In genomic region chr5:127319096-127319779, GRCm38 (mm10) we compare ENCODE assay signal across 12 mouse cellular contexts.
DNase-seq lines count a peak whose midpoint lies in the region; ATAC-seq and TF ChIP-seq lines count a peak whose summit lies in the region.
"Had no signal": no experiment of that assay in that cellular context is flagged by ENCODE, and none has a peak within 500 bp of the region (broad histone marks: within the 10 kb centered on the region; RNA-seq: fewer than 3 reads in every experiment).

No protein-coding gene starts in this region.

- WGBS in heart, embryonic 10.5 days, result 30% methylated on average over 12 of the region's 12 CpGs
- 11% methylated on average over 12 of the region's 12 CpGs for WGBS in embryonic facial prominence, embryonic 11.5 days
- WGBS in limb, embryonic 15.5 days, result 16% methylated on average over 12 of the region's 12 CpGs

- peaks cover 42% of the 10 kb centered on the region for H3K4me1 ChIP-seq in heart, embryonic 10.5 days
- H3K4me1 ChIP-seq in embryonic facial prominence, embryonic 11.5 days (ENCODE audit: control insufficient read depth, insufficient read depth, low read length), result peaks cover 14% of the 10 kb centered on the region
- peaks cover 46% of the 10 kb centered on the region for H3K4me1 ChIP-seq in limb, embryonic 15.5 days

- H3K27ac ChIP-seq in heart, embryonic 10.5 days, result peak overlapping the region; percentile 74
- peak overlapping the region; percentile 82 for H3K27ac ChIP-seq in embryonic facial prominence, embryonic 11.5 days (replicated peaks; ENCODE audit: low read depth, low read length)
- H3K27ac ChIP-seq in limb, embryonic 15.5 days, result peak overlapping the region; percentile 67
- no peak overlapping the region for H3K27ac ChIP-seq in gastrocnemius, adult 2 months
- H3K27ac ChIP-seq: hindbrain, postnatal 0 days had no signal

- peak overlapping the region; percentile 5 for H3K4me2 ChIP-seq in embryonic facial prominence, embryonic 11.5 days (ENCODE audit: low read depth, low read length)
- no peak overlapping the region for H3K4me2 ChIP-seq in limb, embryonic 15.5 days

- H3K36me3 ChIP-seq in heart, embryonic 10.5 days, result no peaks in the 10 kb centered on the region
- no peaks in the 10 kb centered on the region for H3K36me3 ChIP-seq in embryonic facial prominence, embryonic 11.5 days (replicated peaks; ENCODE audit: control insufficient read depth, insufficient read depth, low read depth, low read length)
- H3K36me3 ChIP-seq in limb, embryonic 15.5 days, result no peaks in the 10 kb centered on the region

- H3K27me3 ChIP-seq in heart, embryonic 10.5 days (ENCODE audit: insufficient read depth, poor library complexity, severe bottlenecking), result no peaks in the 10 kb centered on the region
- H3K27me3 ChIP-seq in embryonic facial prominence, embryonic 11.5 days (ENCODE audit: control insufficient read depth, insufficient read depth, low read length), result no peaks in the 10 kb centered on the region
- no peaks in the 10 kb centered on the region for H3K27me3 ChIP-seq in limb, embryonic 15.5 days
- H3K27me3 ChIP-seq: Patski had no signal

- DNase-seq in heart, embryonic 10.5 days (ENCODE audit: low spot score), result peak; percentile 74
- DNase-seq in heart, postnatal 10 days, result no peak
- DNase-seq in adrenal gland, postnatal 14 days, result peak; percentile 44
- DNase-seq in embryonic facial prominence, embryonic 11.5 days (ENCODE audit: low spot score), result peak; percentile 91
- no peak for DNase-seq in cerebellum, postnatal 14 days
- no peak for DNase-seq in gastrocnemius, adult 2 months
- no peak for DNase-seq in c-Kit-positive CD71-positive TER-119-positive erythroid progenitor cells, embryonic 14.5 days (ENCODE audit: low spot score)
- DNase-seq: gastrocnemius, postnatal 14 days; kidney, postnatal 10 days had no signal

- H3K9ac ChIP-seq in embryonic facial prominence, embryonic 11.5 days (replicated peaks; ENCODE audit: low read length), result no peak overlapping the region
- H3K9ac ChIP-seq in limb, embryonic 15.5 days, result no peak overlapping the region

- TF ChIP-seq CTCF in gastrocnemius, adult 2 months (IDR thresholded peaks at IDR 0.05), result no peak

- H3K9me3 ChIP-seq in heart, embryonic 10.5 days, result no peaks in the 10 kb centered on the region
- no peaks in the 10 kb centered on the region for H3K9me3 ChIP-seq in embryonic facial prominence, embryonic 11.5 days (replicated peaks; ENCODE audit: control insufficient read depth, low read length)
- H3K9me3 ChIP-seq in limb, embryonic 15.5 days, result no peaks in the 10 kb centered on the region

- peak; percentile 79 for ATAC-seq in embryonic facial prominence, embryonic 11.5 days (replicated peaks; ENCODE audit: insufficient number of reproducible peaks, low FRiP score, low TSS enrichment, low read depth)
- 0 out of 2 replicates have a peak, but pooled peaks have one; percentile 28 for ATAC-seq in limb, embryonic 15.5 days (ENCODE audit: insufficient number of reproducible peaks, low FRiP score, low TSS enrichment, low read depth)
- ATAC-seq: hindbrain, postnatal 0 days; Patski had no signal

- intact Hi-C loops in heart, postnatal 10 days (cut with DNase I), result no loop called here
- intact Hi-C loops in gastrocnemius, adult 2 months (cut with DNase I), result no loop called here

- H3K4me3 ChIP-seq in heart, embryonic 10.5 days, result no peak overlapping the region
- H3K4me3 ChIP-seq in embryonic facial prominence, embryonic 11.5 days (ENCODE audit: low read depth, low read length), result no peak overlapping the region
- no peak overlapping the region for H3K4me3 ChIP-seq in limb, embryonic 15.5 days
- H3K4me3 ChIP-seq in gastrocnemius, adult 2 months, result no peak overlapping the region

Comparison
In these comparisons a context has a peak if more than half of its experiments do, and no peak if none do; other contexts are left out.
1. DNase-seq: peak in heart, embryonic 10.5 days (single experiment), adrenal gland, postnatal 14 days (single experiment) and embryonic facial prominence, embryonic 11.5 days (single experiment); none in heart, postnatal 10 days (0 of 2), cerebellum, postnatal 14 days (0 of 2), gastrocnemius, adult 2 months (single experiment) and c-Kit-positive CD71-positive TER-119-positive erythroid progenitor cells, embryonic 14.5 days (single experiment).